Mouse (Mus musculus) limb, embryonic 15.5 days (tissue): Measurements from ENCODE around the gene Kazn. TPM values are rescaled to one million over a fixed set of nuclear protein-coding genes. Genes with fewer than 3 reads are reported as not detected.
A peak's percentile ranks its signal among the peaks of the same experiment; 100 is the strongest.

Experiments used
- ATAC-seq: fragments of 200-750 bp; cut with Nextera tagmentation; 2 replicates; pipeline ENCODE4 v1.8.0; 2017; ENCODE audit warnings: low read depth, moderate TSS enrichment; ENCODE audit not compliant: insufficient number of reproducible peaks, low FRiP score, low TSS enrichment
- H3K27ac ChIP-seq: fragments of 300-500 bp; sonication (generic); 2 replicates; pipeline ENCODE4 v1.5.1; 2015; ENCODE audit warnings: moderate library complexity, mild to moderate bottlenecking, inconsistent platforms
- H3K27me3 ChIP-seq: fragments of 300-500 bp; sonication (generic); 2 replicates; pipeline ENCODE4 v1.6.1; 2015; ENCODE audit warnings: inconsistent platforms
- H3K36me3 ChIP-seq: fragments of 300-500 bp; sonication (generic); 2 replicates; pipeline ENCODE4 v1.6.1; 2015; ENCODE audit warnings: inconsistent platforms
- H3K4me1 ChIP-seq: fragments of 300-500 bp; sonication (generic); 2 replicates; pipeline ENCODE4 v1.6.1; 2015; ENCODE audit warnings: inconsistent platforms
- H3K4me2 ChIP-seq: fragments of 300-500 bp; sonication (generic); 2 replicates; pipeline ENCODE4 v1.6.1; 2015; ENCODE audit warnings: mild to moderate bottlenecking, inconsistent platforms
- H3K4me3 ChIP-seq: fragments of 300-500 bp; sonication (generic); 2 replicates; pipeline ENCODE4 v1.5.1; 2015; ENCODE audit warnings: mild to moderate bottlenecking, inconsistent platforms
- H3K9ac ChIP-seq: fragments of 300-500 bp; sonication (generic); 2 replicates; pipeline ENCODE4 v1.6.1; 2015; ENCODE audit warnings: inconsistent platforms
- H3K9me3 ChIP-seq: fragments of 300-500 bp; sonication (generic); 2 replicates; pipeline ENCODE4 v1.6.1; 2016; ENCODE audit warnings: inconsistent platforms
- WGBS: fragments of 180-500 bp; shearing (Covaris S2); methylation state at CpG from one replicate; pipeline ENCODE4 v1.1.7; 2015; 5-methylcytosine and 5-hydroxymethylcytosine counted together
- polyA plus RNA-seq: library from polyadenylated mRNA; unstranded; fragments of >200 nt; fragmentation: Nextera tagmentation; extraction: Ambion mirVana; gene quantifications from 2 replicates; pipeline ENCODE4 v1.2.1, GENCODE M21; 2015

The Kazn gene
- polyA plus RNA-seq, 1 experiment from 2014 or later: 15.2 TPM

DNA sequence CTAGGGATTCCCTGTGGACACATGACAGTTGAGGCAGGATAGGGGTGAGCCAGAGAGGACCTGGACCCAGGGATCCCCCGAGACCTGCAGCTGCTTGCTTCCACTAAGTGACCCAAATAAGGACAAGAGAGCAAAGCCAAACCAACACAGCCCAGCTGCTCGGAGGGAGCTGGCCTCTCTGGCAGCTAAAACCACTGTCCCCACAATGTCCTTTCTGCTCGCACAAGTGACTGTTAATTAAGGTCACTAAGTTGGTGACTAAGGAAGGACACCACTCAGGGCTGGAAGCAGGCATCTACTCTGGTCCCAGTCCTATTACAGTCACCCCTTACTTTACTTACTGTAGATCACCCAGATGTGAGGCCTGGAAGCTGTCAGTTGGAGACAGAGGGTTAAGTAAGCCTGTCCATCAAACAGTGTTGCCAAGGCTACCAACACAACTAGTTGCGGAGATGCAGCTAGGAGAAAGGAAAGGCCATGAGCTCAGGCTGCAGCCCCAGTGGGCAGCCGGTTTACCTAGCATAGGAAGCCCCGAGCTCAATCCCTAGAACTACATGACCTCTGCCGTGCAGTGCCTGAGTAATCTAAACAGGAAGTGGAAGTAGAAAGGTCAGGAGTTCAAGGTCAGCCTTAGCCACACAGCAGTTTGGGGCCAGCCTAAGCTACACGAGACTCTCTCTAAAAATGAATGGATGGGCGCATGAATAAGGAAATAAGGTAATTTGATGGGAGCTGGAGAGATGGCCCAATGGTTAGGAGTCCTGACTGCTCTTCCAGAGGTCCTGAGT, 185.3 kb downstream of the Kazn start:
- no peak for ATAC-seq
- Histone ChIP-seq H3K4me1 (peaks cover 25% of the 10 kb centered on the region), H3K4me2 (no peak overlapping the region), H3K9ac (no peak overlapping the region), H3K27me3 (no peaks in the 10 kb centered on the region), H3K4me3 (no peak overlapping the region), H3K9me3 (no peaks in the 10 kb centered on the region), H3K36me3 (no peaks in the 10 kb centered on the region), H3K27ac (no peak overlapping the region)
- 59% methylated on average over 9 of the region's 9 CpGs for WGBS

DNA sequence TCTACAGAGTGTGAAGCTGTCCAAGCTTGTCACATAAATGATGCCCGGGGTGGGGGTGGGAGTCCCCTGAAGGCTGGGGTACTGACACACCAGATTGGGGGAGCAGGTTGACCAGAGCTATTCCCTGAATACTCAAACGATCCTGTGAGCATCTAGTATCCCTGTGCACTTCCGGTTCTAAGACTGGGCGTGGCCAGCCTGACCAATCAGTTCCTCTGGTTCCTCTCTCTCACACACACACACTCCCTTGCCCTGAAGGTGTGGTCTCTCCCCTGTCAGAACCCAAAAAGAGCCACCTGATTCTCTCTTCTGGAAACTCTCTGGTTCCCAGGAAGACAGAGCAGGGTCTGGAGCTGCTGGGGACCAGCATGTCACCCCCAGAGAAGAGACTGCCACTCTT, 185.9 kb downstream of the Kazn start:
- no peak overlapping the region for H3K27ac ChIP-seq
- 51% methylated on average over 4 of the region's 4 CpGs for WGBS
- H3K4me2 ChIP-seq: no peak overlapping the region
- H3K4me3 ChIP-seq: no peak overlapping the region
- no peaks in the 10 kb centered on the region for H3K9me3 ChIP-seq
- ATAC-seq: no peak
- H3K9ac ChIP-seq: no peak overlapping the region
- no peaks in the 10 kb centered on the region for H3K36me3 ChIP-seq
- H3K4me1 ChIP-seq: peaks cover 25% of the 10 kb centered on the region
- no peaks in the 10 kb centered on the region for H3K27me3 ChIP-seq

DNA sequence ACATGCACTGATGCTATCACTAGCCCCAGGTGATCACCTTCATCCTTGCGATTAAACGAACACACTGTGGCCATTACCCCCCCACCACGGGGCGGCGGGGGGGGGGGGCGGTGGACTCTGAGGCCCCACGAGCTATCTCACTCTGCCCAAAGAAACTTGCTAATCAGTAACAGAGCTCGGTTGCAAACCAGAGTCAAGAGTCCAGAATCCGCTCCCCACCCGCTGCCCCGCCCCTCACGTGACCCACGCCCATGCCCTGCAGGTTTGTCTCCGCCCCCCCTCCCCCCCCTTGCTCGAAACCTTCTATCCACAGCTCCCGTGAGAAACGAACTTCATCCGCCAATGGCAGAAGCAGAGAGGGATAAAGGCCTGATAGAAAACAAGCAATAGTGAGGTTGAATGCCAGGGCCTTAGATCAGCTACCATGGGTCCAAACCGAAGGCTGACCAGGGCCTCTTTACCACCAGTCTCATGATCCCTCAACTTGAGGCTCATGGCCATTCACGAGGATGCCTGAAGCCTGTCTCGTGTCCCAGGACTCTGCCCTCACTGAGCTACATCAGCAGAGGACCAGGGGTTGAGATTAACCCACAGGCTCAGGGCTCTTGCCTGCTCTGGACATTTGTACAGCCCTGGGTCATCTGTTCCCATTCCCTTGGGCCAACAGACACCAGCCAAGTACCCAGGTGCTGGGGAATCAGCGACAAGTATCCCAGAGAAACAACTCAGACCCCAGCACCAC, 186.6 kb downstream of the Kazn start:
- Histone ChIP-seq H3K4me2 (peak overlapping the region; percentile 24; the same call in 1 of the 2 replicates), H3K36me3 (no peaks in the 10 kb centered on the region), H3K27me3 (no peaks in the 10 kb centered on the region), H3K9me3 (no peaks in the 10 kb centered on the region), H3K4me1 (peaks cover 20% of the 10 kb centered on the region), H3K4me3 (no peak overlapping the region), H3K27ac (no peak overlapping the region), H3K9ac (no peak overlapping the region)
- 25% methylated on average over 22 of the region's 22 CpGs for WGBS
- no peak for ATAC-seq

Other genes with a start within 250 kb of the Kazn start
- 3.9 and 5.5 TPM in 2 replicates for gene Fhad1, start 224.3 kb downstream of the Kazn start, polyA plus RNA-seq
- gene Tmem51, start 155.1 kb downstream of the Kazn start, polyA plus RNA-seq: 26.1 and 26.8 TPM in 2 replicates